Mouse (Mus musculus) frontal cortex, postnatal 36 days (tissue): ENCODE results near the gene Sh2d4b.
A peak's percentile ranks its signal among the peaks of the same experiment; 100 is the strongest.

Experiments
- DNase-seq, 2 experiments: peaks; one replicate each; pipeline ENCODE4 v3.0.0; 2022; ENCODE audit warnings: low spot score in 2 of 2

The Sh2d4b gene

GRCm38 (mm10) chr14:40893196-40893595, at the start of gene Sh2d4b:
Sh2d4b (minus strand) TSS chr14:40893266.
- no peak for DNase-seq

DNA sequence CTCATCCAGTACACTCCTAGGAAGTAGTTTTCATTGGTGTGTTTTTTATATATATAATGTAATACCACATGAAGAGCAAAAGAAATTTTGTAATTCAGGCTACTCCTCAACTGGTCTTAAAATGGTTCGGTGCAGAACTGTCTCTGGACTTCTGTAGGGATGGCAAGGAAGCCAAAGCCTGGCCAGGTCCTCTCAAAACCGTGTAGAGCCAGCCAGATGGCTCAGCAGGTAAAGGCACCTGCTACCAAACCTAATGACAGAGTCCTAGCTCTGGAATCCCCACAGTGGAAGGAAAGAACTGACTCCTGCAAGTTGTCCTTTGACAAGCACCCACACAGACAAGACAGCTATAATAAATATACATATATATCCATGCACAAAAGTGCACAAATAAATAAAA, 49.4 kb upstream of the Sh2d4b start:
- no peak for DNase-seq

- no peak for DNase-seq
These were observed 45.4 kb upstream of the Sh2d4b start for GRCm38 (mm10) chr14:40938380-40938987.

- no peak for DNase-seq
These were observed 44.0 kb upstream of the Sh2d4b start for GRCm38 (mm10) chr14:40937052-40937451.

GRCm38 (mm10) chr14:40935481-40935880, 42.4 kb upstream of the Sh2d4b start:
- DNase-seq, result no peak

DNA sequence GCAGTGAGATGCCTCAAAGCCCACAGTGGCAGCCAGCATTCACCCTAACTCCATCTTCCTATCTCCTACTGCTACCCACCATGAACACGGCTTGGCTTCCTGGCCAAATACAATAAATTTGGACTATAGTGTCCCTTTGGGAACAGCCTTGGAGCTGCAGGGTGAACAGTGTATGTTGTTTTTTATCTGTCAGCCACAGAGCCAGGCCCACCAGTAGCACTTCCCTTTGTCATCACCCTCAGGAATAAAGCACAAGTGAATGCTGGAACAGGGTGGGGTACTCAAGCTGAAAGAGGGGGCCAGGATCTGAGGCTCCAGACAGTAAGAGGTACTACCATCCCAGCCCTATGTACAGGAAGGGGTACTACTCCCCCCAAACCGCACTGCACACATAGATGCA, 42.0 kb upstream of the Sh2d4b start:
- DNase-seq, result no peak

GRCm38 (mm10) chr14:40933328-40933727, 40.3 kb upstream of the Sh2d4b start:
- DNase-seq, result no peak

DNA sequence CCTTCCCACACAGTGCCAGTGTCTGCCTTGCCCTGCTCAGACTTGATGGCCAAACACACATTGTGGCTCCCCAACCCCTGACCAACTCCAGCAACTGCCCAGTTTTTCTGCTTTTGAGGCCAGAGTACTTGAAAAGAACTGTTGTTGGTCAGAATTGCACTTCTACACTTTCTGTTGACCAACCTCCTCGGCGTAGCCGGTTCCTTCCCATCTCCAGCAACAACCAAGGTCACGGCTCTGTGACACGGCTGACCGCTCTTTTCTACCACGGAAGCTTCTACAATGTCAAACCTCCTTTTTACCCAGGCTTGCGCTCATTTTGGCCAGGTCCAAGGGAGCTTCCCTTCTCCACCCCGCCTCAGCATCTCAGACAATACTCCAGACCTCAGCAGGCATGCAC, 39.2 kb upstream of the Sh2d4b start:
- DNase-seq, result no peak

GRCm38 (mm10) chr14:40931115-40931829, 38.2 kb upstream of the Sh2d4b start:
- DNase-seq, result no peak

GRCm38 (mm10) chr14:40929943-40930342, 36.9 kb upstream of the Sh2d4b start:
- no peak for DNase-seq

GRCm38 (mm10) chr14:40928897-40929296, 35.8 kb upstream of the Sh2d4b start:
- DNase-seq, result no peak

DNA sequence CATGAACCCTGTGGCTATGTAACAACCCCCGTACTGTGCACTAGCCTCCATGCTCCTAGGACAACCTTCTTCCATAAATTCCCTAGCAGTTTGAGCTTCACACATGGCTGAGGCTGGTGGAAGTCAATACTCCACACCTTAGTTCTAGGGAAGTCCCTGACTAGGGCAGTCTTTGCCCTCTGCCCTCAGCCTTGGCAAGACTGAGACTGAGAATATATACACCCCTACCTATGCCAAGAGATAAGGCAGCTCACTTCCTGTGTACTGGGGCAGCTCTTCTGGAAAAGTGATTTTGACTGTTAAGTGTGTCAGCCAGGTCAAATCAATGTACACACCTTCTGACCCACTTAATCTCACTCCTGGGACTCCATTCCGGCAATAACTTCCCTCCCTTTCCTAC, 34.0 kb upstream of the Sh2d4b start:
- no peak for DNase-seq

- no peak for DNase-seq
These were observed 31.5 kb upstream of the Sh2d4b start for GRCm38 (mm10) chr14:40924378-40925113.

GRCm38 (mm10) chr14:40921241-40921640, 28.2 kb upstream of the Sh2d4b start:
- DNase-seq, result no peak

GRCm38 (mm10) chr14:40919521-40919920, 26.5 kb upstream of the Sh2d4b start:
- DNase-seq, result no peak

DNA sequence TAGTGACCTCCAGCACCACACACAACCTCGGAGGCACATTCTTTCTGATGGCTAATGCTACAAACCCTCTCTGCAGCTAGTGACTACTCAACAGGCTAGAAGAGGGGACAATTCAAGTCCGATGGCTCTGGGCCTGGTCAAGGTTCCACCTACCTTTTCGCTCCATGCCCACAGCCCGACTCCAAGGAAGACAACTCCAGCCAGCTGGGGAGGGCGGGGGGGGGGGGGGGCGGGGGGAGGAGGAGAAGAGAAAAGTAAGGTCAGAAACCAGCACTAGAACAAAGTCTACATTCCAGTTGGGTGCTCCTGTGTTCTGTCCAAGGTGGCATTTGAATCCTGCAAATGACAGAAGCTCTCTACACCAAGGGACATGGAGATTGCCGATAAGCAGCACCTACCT, 25.4 kb upstream of the Sh2d4b start:
- no peak for DNase-seq

- DNase-seq, result peak; percentile 91 to 96
These were observed 24.6 kb upstream of the Sh2d4b start for GRCm38 (mm10) chr14:40917632-40918031.

DNA sequence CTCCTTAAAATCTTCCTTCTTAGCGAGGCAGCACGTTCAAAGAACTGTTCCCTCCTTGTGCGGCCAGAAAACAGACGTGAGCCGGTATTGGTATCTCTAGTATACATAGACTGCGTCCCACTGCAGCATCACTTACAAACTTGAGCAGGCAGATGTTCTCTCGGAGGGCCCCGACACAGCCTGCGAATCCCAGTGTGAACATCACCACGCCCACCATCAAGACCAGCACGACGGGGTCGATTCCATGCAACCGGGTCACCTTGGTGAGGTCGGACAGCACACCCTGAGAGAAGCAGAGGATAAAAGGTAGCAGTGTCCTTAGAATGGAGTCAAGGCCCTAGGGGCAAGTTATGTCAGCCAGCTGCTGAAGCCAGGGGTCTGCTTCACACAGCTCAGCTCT, 23.6 kb upstream of the Sh2d4b start:
- DNase-seq, result no peak

DNA sequence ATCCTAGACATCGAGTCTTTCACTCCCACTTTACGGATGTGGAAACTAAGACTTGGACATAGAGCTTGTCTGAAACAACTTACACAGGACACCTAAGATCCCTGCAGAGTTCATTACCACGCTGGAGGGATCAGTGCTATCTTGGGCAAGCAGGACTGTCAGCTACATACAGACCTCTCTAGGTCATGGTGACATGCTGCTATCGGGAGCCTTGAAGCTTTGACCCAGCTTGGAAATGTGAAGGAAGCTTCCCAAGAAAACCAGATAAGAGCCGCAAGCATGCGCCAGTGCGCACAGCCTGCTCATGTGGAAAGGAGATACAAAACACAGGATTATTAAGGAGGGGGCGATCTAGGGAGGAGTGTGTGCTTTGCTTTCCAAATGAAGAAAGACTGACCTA, 22.8 kb upstream of the Sh2d4b start:
- no peak for DNase-seq

DNA sequence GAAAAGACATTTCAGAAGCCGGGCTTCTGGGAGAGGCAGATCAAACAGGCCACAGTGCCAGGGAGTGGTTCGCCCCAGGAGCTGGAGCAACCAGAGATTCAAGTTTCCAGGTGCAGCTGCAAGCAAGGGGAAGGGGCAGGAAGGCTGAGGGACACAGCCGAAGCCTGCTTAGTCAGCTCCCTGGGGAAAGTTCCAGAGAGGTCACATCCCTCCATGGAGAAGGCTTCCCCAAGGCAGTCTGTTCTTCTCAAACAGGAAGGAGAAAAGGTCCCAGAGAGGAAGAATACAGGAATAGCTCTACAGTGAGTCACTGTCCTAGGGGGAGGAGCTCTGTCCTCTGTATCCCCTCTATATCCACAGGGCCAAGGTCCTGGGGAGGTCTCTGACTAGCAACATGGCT, 21.6 kb upstream of the Sh2d4b start:
- DNase-seq, result no peak

DNA sequence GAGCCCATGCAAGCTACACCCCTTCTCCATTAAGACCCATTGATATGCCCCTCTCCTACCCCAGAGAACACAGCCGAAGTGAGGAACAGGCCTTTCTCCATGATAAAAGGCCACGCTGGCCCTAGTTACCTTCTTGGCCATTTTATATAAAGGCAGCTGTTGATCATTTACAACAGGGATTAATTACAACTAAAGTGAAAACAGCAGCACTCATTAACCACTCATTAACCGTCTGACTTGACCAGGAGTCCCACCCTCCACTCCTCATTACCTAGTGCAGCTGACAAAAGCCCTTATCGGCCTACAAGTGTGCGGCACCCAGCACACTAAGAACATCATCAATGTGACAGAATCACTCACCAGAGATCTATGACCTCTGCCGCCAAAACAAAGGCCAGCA, 20.6 kb upstream of the Sh2d4b start:
- DNase-seq, result no peak

- DNase-seq, result no peak
These were observed 18.5 kb upstream of the Sh2d4b start for GRCm38 (mm10) chr14:40911529-40911928.

DNA sequence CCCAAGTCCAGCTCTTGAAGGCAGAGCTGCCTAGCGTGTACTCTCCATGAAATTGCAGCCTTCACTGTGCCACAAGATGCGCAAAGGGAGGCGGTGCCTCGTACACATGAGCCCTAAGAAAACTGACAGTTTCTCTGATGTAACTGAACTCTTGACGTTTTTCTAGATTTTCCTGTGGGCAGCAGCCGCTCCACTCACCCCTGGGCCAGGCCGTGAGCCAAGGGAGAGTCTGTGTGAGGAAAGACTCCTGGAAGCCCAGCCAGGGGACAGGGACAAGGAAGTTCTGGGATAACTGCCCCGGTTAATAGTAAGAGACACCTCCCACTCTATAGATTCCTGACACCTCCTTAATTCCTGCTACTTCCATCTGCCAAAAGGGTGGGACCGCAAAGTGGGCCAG, 15.7 kb upstream of the Sh2d4b start:
- no peak for DNase-seq
